Mouse (Mus musculus) heart, embryonic 16.5 days (tissue): Measurements from ENCODE around the gene Tubgcp4. TPM values are rescaled to one million over a fixed set of nuclear protein-coding genes. Genes with fewer than 3 reads are reported as not detected.

Source experiments
- ATAC-seq: fragments of 200-750 bp; cut with Nextera tagmentation; replicated peaks from 2 replicates; pipeline ENCODE4 v1.8.0; 2017; ENCODE audit warnings: moderate number of reproducible peaks; ENCODE audit not compliant: insufficient read depth, low FRiP score; ENCODE audit errors: extremely low read depth
- H3K27ac ChIP-seq: fragments of 300-500 bp; sonication (generic); 2 replicates; pipeline ENCODE4 v1.5.1; 2014; ENCODE audit warnings: mild to moderate bottlenecking, low read length, control low read depth, moderate library complexity
- H3K27me3 ChIP-seq: fragments of 300-500 bp; sonication (generic); 2 replicates; pipeline ENCODE4 v1.6.1; 2014; ENCODE audit warnings: low read length, mixed read lengths; ENCODE audit not compliant: control insufficient read depth, insufficient read depth
- H3K36me3 ChIP-seq: fragments of 300-500 bp; sonication (generic); 2 replicates; pipeline ENCODE4 v1.6.1; 2014; ENCODE audit not compliant: control insufficient read depth, insufficient read depth
- H3K4me1 ChIP-seq: fragments of 300-500 bp; sonication (generic); 2 replicates; pipeline ENCODE4 v1.6.1; 2014; ENCODE audit warnings: low read length, mixed read lengths; ENCODE audit not compliant: control insufficient read depth, insufficient read depth
- H3K4me2 ChIP-seq: fragments of 300-500 bp; sonication (generic); 2 replicates; pipeline ENCODE4 v1.6.1; 2014; ENCODE audit warnings: low read depth, mild to moderate bottlenecking, control low read depth, low read length
- H3K4me3 ChIP-seq: fragments of 300-500 bp; sonication (generic); 2 replicates; pipeline ENCODE4 v1.5.1; 2014; ENCODE audit warnings: mild to moderate bottlenecking, control low read depth, low read length
- H3K9ac ChIP-seq: fragments of 300-500 bp; sonication (generic); 2 replicates; pipeline ENCODE4 v1.6.1; 2014; ENCODE audit warnings: low read length, control low read depth
- H3K9me3 ChIP-seq: fragments of 300-500 bp; sonication (generic); replicated peaks from 2 replicates; pipeline ENCODE4 v1.6.1; 2016; ENCODE audit warnings: low read length; ENCODE audit not compliant: control insufficient read depth
- WGBS: fragments of 180-500 bp; shearing (Covaris S2); extraction: QIAGEN DNeasy Blood & Tissue Kit; methylation state at CpG from one replicate; pipeline ENCODE4 v1.1.7; 2014; 5-methylcytosine and 5-hydroxymethylcytosine counted together
- polyA plus RNA-seq: library from polyadenylated mRNA; unstranded; fragments of >200 nt; fragmentation: Nextera tagmentation; extraction: Ambion mirVana; gene quantifications from 2 replicates; pipeline ENCODE4 v1.2.1, GENCODE M21; 2015

Gene Tubgcp4
- polyA plus RNA-seq, 1 experiment from 2014 or later = 36.1 TPM

GRCm38 (mm10) chr2:121183431-121183830 lies 13.0 kb downstream of the Tubgcp4 start:
- Histone ChIP-seq H3K36me3 (peaks cover 31% of the 10 kb centered on the region), H3K27ac (no peak overlapping the region), H3K9ac (no peak overlapping the region), H3K4me1 (no peaks in the 10 kb centered on the region), H3K9me3 (no peaks in the 10 kb centered on the region), H3K4me2 (no peak overlapping the region), H3K4me3 (no peak overlapping the region), H3K27me3 (no peaks in the 10 kb centered on the region)
- ATAC-seq = no peak
- WGBS = 77% methylated on average over 5 of the region's 5 CpGs

DNA sequence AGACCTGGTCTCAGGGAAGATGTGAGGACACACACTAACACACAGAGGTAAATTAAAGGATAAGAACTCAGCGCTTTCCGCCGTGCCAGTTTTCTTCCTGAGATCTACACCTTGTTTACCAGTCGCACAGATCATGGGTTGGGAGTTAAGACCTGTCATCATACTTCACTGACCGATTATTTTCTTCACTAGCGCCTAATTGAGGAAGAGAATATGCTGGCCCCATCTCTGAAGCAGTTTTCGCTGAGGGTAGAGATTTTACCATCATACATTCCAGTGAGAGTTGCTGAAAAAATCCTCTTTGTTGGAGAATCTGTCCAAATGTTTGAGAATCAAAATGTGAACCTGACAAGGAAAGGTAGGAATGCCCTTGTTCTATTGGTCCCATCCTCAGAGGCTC lies 13.7 kb downstream of the Tubgcp4 start:
- Histone ChIP-seq H3K9ac (no peak overlapping the region), H3K36me3 (peaks cover 29% of the 10 kb centered on the region), H3K4me3 (no peak overlapping the region), H3K9me3 (no peaks in the 10 kb centered on the region), H3K4me1 (no peaks in the 10 kb centered on the region), H3K27ac (no peak overlapping the region), H3K27me3 (no peaks in the 10 kb centered on the region), H3K4me2 (no peak overlapping the region)
- WGBS = 93% methylated on average over 7 of the region's 7 CpGs
- no peak for ATAC-seq

DNA sequence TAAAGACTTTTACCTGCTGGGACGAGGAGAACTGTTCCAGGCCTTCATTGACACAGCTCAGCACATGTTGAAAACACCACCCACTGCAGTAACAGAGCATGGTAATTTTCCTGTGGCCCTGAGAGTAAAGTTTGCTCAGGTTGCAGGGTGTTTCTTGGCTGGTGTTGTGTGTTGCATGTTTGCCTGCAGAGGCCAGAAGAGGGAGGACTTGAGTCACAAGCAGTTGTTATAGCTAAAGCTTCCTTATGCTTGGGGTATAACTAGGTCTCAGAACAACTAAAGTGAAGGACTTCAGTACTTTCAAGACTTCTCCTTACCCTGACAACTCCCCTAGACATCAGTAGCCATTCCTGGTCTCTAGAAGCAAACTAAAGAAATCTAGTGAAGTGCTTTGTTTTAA lies 18.1 kb downstream of the Tubgcp4 start:
- Histone ChIP-seq H3K9ac (no peak overlapping the region), H3K27ac (no peak overlapping the region), H3K4me2 (no peak overlapping the region), H3K36me3 (peaks cover 58% of the 10 kb centered on the region), H3K4me1 (no peaks in the 10 kb centered on the region), H3K9me3 (no peaks in the 10 kb centered on the region), H3K4me3 (no peak overlapping the region), H3K27me3 (no peaks in the 10 kb centered on the region)
- no peak for ATAC-seq
- WGBS = 67% methylated on average over 1 of the region's 1 CpGs

DNA sequence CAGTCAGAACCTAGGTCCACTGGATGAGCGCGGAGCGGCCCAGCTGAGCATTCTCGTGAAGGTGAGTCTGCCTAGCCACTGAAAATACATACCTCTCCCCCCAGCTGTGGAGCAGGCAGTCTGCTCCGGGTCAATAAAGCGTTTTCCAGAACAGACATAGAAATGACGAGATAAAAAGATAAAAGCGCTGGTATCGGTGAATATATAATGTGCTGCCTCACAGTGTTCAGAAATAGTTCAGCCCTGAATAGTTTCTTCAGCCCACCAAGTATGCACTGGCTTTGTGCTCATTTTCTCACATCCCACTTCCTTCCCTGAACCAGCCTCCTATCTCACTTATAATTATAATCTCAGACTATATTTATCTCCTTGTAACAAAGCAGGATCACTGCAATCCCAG lies 25.0 kb downstream of the Tubgcp4 start:
- Histone ChIP-seq H3K4me3 (no peak overlapping the region), H3K9me3 (no peaks in the 10 kb centered on the region), H3K4me1 (no peaks in the 10 kb centered on the region), H3K36me3 (peaks cover 72% of the 10 kb centered on the region), H3K4me2 (no peak overlapping the region), H3K9ac (no peak overlapping the region), H3K27me3 (no peaks in the 10 kb centered on the region), H3K27ac (no peak overlapping the region)
- 85% methylated on average over 9 of the region's 9 CpGs for WGBS
- ATAC-seq = no peak

- no peak for ATAC-seq
- no peak overlapping the region for H3K4me3 ChIP-seq
- H3K27me3 ChIP-seq = no peaks in the 10 kb centered on the region
- 93% methylated on average over 17 of the region's 17 CpGs for WGBS
- H3K36me3 ChIP-seq = peaks cover 58% of the 10 kb centered on the region
- H3K27ac ChIP-seq = no peak overlapping the region
- H3K4me1 ChIP-seq = no peaks in the 10 kb centered on the region
- H3K4me2 ChIP-seq = no peak overlapping the region
- no peak overlapping the region for H3K9ac ChIP-seq
- no peaks in the 10 kb centered on the region for H3K9me3 ChIP-seq
Observed at GRCm38 (mm10) chr2:121204276-121204675, 33.8 kb downstream of the Tubgcp4 start.

DNA sequence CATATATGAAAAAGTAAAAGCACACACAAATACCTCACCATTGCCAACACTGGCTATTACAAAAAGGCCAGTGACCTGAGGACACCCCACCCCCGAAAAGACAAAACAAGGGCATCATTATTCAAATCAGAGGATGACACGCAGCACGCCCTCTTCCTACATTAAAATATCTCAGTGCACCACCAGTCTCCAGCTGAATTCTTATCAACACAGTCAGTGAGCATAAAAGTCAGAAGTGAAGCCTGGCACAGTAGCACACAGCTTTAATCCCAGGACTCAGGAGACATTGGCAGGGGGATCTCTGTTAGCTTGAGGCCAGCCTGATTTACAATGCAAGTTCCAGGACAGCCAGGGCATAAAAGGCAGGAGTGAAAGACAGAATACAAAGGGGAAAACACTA lies 36.1 kb downstream of the Tubgcp4 start:
- Histone ChIP-seq H3K36me3 (peaks cover 59% of the 10 kb centered on the region), H3K4me1 (no peaks in the 10 kb centered on the region), H3K9ac (no peak overlapping the region), H3K9me3 (no peaks in the 10 kb centered on the region), H3K4me3 (no peak overlapping the region), H3K4me2 (no peak overlapping the region), H3K27me3 (no peaks in the 10 kb centered on the region), H3K27ac (no peak overlapping the region)
- WGBS = 84% methylated on average over 3 of the region's 3 CpGs
- ATAC-seq = no peak

- Histone ChIP-seq H3K4me1 (no peaks in the 10 kb centered on the region), H3K9me3 (no peaks in the 10 kb centered on the region), H3K9ac (no peak overlapping the region), H3K36me3 (peaks cover 28% of the 10 kb centered on the region), H3K27me3 (no peaks in the 10 kb centered on the region), H3K27ac (0 out of 2 replicates have a peak overlapping the region, but pooled peaks have one; percentile 7), H3K4me3 (no peak overlapping the region), H3K4me2 (no peak overlapping the region)
- 49% methylated on average over 3 of the region's 3 CpGs for WGBS
- no peak for ATAC-seq
Observed at GRCm38 (mm10) chr2:121214491-121214890, 44.0 kb downstream of the Tubgcp4 start.

GRCm38 (mm10) chr2:121219177-121219576 lies 48.7 kb downstream of the Tubgcp4 start:
- H3K4me2 ChIP-seq = no peak overlapping the region
- ATAC-seq = no peak
- H3K36me3 ChIP-seq = peaks cover 28% of the 10 kb centered on the region
- no peak overlapping the region for H3K27ac ChIP-seq
- H3K4me3 ChIP-seq = no peak overlapping the region
- no peaks in the 10 kb centered on the region for H3K9me3 ChIP-seq
- no peaks in the 10 kb centered on the region for H3K27me3 ChIP-seq
- H3K9ac ChIP-seq = no peak overlapping the region
- H3K4me1 ChIP-seq = no peaks in the 10 kb centered on the region

GRCm38 (mm10) chr2:121219994-121220393 lies 49.5 kb downstream of the Tubgcp4 start:
- ATAC-seq = no peak
- Histone ChIP-seq H3K27me3 (no peaks in the 10 kb centered on the region), H3K4me3 (no peak overlapping the region), H3K36me3 (peaks cover 28% of the 10 kb centered on the region), H3K9me3 (no peaks in the 10 kb centered on the region), H3K4me1 (no peaks in the 10 kb centered on the region), H3K4me2 (no peak overlapping the region), H3K9ac (no peak overlapping the region), H3K27ac (no peak overlapping the region)

- Histone ChIP-seq H3K27ac (no peak overlapping the region), H3K36me3 (peaks cover 29% of the 10 kb centered on the region), H3K4me1 (no peaks in the 10 kb centered on the region), H3K4me3 (no peak overlapping the region), H3K27me3 (no peaks in the 10 kb centered on the region), H3K9ac (no peak overlapping the region), H3K9me3 (no peaks in the 10 kb centered on the region), H3K4me2 (no peak overlapping the region)
- ATAC-seq = no peak
- 84% methylated on average over 2 of the region's 2 CpGs for WGBS
Observed at GRCm38 (mm10) chr2:121223010-121223409, 52.6 kb downstream of the Tubgcp4 start.
